Mouse (Mus musculus) brain, adult 2 months (tissue): ENCODE data around the gene Ccdc60.

Experiments used
- DNase-seq: peaks from one replicate; pipeline ENCODE4 v3.0.0; 2011; ENCODE audit warnings: low read depth, low spot score

The Ccdc60 gene

GRCm38 (mm10) chr5:116271511-116272227 lies 17.1 kb downstream of the Ccdc60 start:
- DNase-seq = no peak

- DNase-seq = no peak
Measured at GRCm38 (mm10) chr5:116269212-116270145, 19.3 kb downstream of the Ccdc60 start.

GRCm38 (mm10) chr5:116262689-116263088 lies 26.1 kb downstream of the Ccdc60 start:
- no peak for DNase-seq

- DNase-seq = no peak
Measured at GRCm38 (mm10) chr5:116261944-116262343, 26.8 kb downstream of the Ccdc60 start.

GRCm38 (mm10) chr5:116260356-116260755 lies 28.4 kb downstream of the Ccdc60 start:
- DNase-seq = peak; percentile 33

GRCm38 (mm10) chr5:116258321-116258860 lies 30.4 kb downstream of the Ccdc60 start:
- no peak for DNase-seq

- DNase-seq = no peak
Measured at GRCm38 (mm10) chr5:116253914-116254313, 34.9 kb downstream of the Ccdc60 start.

- DNase-seq = no peak
Measured at GRCm38 (mm10) chr5:116252186-116252585, 36.6 kb downstream of the Ccdc60 start.

- no peak for DNase-seq
Measured at GRCm38 (mm10) chr5:116246642-116247041, 42.1 kb downstream of the Ccdc60 start.

- peak; percentile 49 for DNase-seq
Measured at GRCm38 (mm10) chr5:116244476-116244875, 44.3 kb downstream of the Ccdc60 start.

- no peak for DNase-seq
Measured at GRCm38 (mm10) chr5:116243622-116244021, 45.2 kb downstream of the Ccdc60 start.

GRCm38 (mm10) chr5:116231841-116232643 lies 56.7 kb downstream of the Ccdc60 start:
- DNase-seq = peak; percentile 87

GRCm38 (mm10) chr5:116228414-116228813 lies 60.4 kb downstream of the Ccdc60 start:
- DNase-seq = peak; percentile 58

GRCm38 (mm10) chr5:116224023-116224422 lies 64.8 kb downstream of the Ccdc60 start:
- DNase-seq = no peak

- no peak for DNase-seq
Measured at GRCm38 (mm10) chr5:116221916-116222315, 66.9 kb downstream of the Ccdc60 start.

GRCm38 (mm10) chr5:116219288-116219687 lies 69.5 kb downstream of the Ccdc60 start:
- DNase-seq = no peak

GRCm38 (mm10) chr5:116212706-116213105 lies 76.1 kb downstream of the Ccdc60 start:
- no peak for DNase-seq

- no peak for DNase-seq
Measured at GRCm38 (mm10) chr5:116209378-116210091, 79.2 kb downstream of the Ccdc60 start.

GRCm38 (mm10) chr5:116208741-116209368 lies 79.9 kb downstream of the Ccdc60 start:
- peak; percentile 82 for DNase-seq

GRCm38 (mm10) chr5:116202692-116203091 lies 86.1 kb downstream of the Ccdc60 start:
- DNase-seq = peak; percentile 16
